Mouse (Mus musculus) gastrocnemius, postnatal 10 days (tissue): ENCODE data around the gene Adamtsl1. TPM values are rescaled to one million over a fixed set of nuclear protein-coding genes. Genes with fewer than 3 reads are reported as not detected.

ENCODE experiments used
- DNase-seq: peaks from one replicate; pipeline ENCODE4 v3.0.0; 2021; ENCODE audit warnings: mixed read lengths
- total RNA-seq, 2 experiments: library from RNA; stranded (reverse); gene quantifications; 2 replicates each; pipeline ENCODE4 v1.2.3; 2021

Adamtsl1 gene
- total RNA-seq, 2 experiments from 2014 or later = 13.2 to 17.6 TPM

DNA sequence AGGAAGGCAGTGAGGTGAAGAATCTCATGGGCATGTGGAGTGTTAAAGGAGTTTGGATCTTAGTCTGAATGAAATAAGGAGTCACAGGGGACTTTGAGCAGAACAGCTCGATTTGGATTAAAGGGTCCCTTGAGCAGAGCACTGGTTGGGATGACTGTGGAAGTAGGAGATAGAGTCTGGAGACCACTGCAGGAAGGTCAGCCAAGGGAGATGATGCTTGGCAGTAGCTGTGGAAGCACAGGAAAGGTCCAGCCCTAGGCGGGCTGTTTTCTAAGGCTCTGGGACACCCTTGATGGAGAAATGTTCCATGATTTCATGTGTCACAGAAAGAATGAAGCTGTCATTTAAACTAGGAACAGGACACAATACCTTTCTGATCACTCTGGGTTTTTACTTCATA is 689.3 kb downstream of the Adamtsl1 start:
- DNase-seq = no peak

DNA sequence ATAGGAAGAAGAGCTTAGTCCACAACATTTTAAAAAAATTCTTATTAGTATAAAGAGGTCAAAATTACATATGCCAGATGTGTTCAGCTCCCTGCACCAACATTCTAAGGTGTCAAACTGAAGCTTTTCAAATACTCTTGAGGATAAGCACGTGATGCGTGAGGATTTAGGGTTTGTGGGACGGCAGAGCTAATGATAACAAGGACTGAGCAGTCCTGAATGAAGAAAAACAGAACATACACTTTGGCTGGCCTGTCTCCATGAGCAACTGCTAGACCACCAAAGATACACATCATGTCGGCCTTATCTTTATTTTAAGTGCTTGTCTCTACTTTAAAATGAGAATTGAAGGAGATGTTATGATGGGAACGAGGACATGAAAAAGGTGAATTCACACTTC is 710.9 kb downstream of the Adamtsl1 start:
- DNase-seq = no peak

DNA sequence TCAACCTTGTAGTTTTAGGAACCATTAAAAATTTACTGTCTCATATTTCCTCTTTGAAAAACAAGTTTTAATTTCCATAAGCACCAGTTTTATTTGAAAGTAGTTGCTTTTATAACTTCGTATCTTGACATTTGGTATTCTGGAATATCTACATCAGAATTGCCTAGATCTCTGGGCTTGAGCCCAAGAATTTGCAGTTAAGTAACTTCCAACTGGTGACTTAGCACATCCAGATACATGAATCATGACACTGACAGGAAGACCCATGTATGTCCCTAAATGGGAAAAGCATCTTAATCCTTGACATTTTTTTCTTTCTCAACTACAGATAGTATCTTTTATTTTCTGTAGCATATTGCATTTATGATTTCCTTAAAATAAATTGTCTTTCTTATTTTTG is 713.1 kb downstream of the Adamtsl1 start:
- DNase-seq = no peak

DNA sequence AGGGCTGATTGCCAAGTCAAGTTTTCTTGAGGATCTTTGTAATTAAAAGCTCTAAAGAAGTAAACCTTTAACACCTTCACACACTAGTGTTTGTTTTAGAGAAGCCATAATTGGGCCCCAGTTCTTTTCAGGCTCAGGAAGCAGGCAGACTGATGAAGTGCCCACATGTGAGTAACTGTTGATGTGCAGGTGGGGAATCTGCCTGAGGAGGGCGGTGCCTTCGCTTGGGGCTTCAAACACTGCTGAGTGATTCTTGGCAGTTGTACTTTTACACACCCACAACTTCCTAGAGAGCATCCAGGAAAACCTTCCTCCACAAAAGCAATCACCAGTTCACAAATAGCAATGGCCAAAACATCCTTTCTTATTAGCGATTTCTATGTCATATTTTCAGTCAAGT is 719.2 kb downstream of the Adamtsl1 start:
- DNase-seq = no peak

DNA sequence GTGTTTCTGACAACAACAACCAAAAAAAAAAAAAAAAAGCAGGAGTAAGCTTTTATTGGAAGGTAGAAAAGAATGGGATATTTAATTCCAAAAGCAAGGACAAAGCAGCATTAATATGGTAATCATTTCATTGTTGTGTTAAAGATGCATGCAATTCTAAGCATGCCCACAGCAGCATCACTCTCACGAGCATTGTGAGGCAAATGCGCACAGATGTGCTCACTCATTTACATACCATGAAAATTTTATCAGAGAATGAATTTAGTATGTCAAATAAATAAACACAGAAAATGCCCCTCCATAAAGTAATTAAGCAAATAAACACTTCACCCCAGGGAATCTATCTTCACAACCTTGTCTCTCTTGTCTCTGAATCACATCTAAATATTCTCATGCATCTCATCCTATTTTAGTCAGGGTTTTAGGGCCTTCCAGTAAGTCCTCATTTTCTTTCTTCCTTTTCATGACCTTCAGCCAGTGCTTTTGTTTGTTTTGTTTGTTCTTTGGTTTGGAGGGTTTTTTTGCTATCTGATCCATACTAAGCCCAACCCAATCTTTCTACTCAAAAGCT is 728.0 kb downstream of the Adamtsl1 start:
- DNase-seq = no peak

DNA sequence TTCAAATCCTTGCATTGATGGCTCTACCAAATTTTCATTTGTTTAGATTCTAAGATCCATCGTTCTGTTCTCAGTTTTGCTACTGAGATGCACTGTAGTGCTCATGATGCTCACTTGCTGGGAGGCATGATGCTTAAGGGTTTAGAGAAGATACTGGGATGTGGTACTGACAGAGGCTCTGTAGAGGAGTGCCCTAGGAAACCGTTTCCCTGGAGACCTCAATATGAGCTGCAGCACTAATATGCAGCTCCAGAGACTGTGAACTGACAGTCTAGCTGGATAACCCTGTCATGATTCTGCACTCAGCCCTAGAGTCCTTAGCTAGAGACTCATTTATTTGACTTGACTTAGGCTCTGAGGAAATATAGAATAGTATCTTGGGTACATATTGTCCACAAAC is 756.1 kb downstream of the Adamtsl1 start:
- DNase-seq = no peak

DNA sequence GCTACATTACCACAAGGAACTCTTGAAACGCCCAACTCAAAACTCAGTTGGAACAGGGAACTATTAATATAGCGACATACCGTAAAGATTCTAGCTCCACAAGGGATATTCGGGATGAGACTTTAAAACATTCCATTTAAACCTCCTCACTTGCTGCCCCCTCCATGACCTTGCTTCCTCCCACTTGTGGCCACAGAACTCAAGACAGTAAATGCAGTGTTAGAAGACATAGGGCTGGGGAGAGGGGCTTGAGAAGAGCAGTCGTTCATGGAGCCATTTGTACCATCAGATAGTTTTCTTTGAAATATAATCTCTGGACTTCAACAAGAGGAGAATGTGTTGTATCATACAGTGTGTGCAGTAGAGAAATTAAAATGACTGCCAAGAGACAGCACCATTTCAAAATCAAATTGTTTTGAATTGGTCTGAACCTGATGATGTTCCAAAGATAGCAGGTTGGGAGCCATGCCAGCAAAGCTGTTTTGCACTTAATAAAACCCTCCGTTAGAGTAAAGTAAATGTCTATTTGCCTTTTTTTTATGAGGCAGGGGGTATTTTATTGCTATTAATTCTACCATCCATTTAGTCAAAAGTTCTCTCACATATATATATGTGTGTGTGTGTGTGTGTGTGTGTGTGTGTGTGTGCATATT is 759.9 kb downstream of the Adamtsl1 start:
- DNase-seq = peak; percentile 28

DNA sequence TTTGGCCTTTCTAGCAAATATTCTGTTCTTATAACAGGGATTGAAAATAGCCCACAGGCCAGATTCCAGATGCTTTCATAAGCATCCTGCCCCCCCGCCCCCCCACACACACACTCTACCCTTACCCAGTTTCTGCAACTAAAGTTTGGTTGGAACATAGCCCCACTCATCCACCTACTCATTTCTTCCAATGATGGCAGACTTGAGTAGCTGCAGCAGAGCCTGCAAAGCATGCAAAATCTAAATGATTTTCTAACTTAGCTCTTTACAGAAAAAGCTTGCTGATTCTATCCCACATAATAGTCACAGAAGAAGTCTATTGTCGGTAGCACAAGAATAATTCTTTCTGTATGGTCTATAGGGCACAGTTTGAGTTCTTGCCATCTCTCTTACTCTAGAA is 760.7 kb downstream of the Adamtsl1 start:
- DNase-seq = no peak

DNA sequence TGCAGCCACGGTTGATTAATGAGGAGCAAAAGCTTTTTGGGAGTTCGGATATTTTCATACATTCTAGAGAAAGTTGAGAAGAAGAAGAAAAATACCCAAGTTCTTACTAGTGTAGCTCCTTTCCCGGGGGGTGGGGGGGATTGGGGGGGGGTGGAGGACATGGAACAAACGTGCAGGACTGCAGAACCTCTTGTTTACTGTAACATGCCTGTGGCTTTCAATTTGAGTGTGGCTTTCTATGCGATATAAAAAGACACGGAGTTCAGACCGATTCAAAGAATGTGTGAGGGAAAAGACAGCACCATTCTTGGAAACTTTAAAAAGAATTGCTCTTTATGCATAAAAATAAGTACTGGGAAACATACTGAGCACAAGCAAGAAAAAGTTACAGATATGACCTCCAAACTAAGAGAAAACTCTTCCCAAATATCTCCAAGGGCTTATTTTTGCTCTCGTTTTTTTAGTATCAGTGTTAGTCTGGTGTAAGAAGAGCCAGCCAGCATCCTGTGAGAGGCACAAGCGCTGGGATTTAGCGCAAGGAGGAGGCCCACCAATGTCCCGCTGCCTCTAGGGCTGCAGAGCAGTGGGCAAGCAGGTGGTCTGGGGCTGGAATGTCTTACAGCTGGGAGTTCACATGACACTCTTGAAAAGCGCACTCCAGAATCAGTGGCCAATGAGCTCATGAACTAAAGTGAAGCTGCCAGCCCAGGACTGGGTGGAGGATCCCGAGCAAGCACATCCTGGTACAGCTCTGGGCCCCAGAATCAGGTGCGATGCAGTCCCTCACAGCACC is 762.2 kb downstream of the Adamtsl1 start:
- no peak for DNase-seq

DNA sequence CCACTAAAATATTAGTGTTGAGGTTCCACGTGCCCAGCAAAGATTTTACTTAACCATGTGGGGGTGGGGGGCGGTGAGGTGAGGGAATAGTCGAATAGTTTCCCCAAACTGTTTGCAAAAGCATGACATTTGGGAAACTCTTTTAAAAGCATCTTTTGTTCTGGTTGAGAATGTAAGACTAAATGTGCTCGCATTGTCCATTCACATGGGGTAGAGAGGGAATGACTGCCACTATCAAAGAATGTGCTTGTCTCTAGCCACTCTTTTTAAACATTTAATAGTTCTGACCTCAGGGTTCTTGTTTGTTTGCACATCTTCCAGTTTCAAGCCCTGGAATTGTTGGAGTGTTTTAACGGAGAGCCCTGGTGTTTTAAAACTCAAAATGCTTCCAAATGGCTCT is 764.6 kb downstream of the Adamtsl1 start:
- no peak for DNase-seq

DNA sequence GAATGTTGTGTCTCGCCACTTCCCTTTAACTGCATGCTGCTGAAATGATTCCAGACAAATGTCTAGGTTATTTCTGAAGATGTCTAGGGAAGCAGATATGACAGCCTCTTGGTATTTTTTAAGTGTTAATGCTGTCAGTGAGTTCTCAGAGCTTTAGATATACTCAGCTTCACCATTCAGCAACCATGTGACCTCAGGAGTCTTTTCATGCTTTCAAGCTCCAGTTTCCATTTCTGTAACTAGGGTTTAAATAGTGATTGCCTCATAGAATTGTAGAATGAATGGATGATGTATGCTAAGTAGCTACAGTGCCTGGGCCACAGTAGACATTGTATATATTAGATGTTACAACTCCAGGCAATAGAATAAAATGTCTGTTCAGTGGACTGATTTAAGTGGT is 772.6 kb downstream of the Adamtsl1 start:
- no peak for DNase-seq

DNA sequence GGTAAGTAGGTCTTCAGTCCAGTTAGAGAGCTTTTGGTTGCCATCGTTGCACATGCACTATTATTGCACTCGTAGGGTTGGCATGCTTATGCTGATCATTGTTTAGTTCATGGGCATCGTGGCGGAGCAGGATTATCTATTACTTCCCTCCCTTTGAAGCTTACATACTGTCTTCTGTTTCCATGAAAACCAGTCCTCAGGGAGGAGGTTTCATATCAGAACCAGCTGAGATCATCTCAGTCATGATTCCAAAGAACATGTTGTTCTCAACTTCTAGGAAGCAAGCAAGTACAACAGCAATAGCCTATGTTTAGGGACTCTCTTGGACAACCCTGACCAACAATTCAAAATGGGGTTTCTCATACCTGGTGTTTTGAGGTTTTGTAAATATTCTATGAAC is 774.3 kb downstream of the Adamtsl1 start:
- DNase-seq = no peak

DNA sequence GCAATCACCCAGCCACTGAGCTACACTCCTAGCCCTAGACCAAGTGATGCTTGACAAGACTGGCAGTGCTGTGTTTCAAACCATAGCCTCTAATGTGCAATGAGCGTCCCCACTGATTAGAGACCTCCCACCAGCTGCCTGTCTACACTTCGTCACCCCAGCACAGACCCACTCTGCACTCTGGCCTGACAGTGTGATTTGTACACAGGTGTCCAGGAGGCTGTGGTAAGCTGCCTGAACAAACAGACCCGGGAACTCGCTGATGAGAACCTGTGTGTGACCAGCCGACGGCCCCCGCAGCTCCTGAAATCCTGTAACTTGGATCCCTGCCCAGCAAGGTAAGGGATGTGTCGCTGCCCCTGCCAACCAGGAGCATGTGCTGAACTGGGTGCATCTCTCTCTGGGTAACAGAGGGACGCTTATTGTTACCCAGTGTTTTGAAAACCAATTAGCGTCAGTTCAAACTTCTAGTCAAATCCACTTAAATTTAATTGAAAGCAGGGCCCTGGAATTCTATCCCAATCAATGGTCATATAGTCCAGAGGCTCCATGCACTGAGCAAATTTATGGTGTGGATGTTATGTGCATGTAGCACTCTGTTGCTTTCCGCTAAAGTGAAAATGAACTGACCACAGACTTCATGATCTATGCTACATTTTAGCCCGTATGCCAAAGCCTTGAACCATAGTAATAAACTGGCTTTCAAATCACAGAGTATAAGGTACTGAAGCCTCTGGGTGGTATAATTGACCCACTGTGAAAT is 775.7 kb downstream of the Adamtsl1 start:
- no peak for DNase-seq

DNA sequence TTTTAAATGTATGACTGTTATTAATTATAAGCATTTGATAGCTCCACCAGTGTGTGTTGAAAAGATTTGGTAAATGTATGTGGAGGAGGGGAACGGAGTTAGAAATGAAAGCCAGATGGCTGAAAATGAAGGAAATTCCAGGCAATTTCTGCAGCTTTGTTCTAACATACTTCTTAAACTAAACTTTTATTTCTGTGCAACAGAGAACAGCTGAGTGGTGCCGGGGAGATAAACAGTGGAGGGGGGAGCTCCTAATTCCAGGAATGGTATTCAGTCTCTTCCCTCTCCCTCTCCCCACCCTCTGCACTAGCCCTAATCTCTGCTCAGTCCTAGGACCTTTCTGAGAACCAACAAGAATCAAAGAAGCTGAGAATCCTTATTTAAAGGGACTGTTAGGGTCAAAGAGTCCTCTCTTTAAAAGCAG is 780.9 kb downstream of the Adamtsl1 start:
- DNase-seq = no peak

DNA sequence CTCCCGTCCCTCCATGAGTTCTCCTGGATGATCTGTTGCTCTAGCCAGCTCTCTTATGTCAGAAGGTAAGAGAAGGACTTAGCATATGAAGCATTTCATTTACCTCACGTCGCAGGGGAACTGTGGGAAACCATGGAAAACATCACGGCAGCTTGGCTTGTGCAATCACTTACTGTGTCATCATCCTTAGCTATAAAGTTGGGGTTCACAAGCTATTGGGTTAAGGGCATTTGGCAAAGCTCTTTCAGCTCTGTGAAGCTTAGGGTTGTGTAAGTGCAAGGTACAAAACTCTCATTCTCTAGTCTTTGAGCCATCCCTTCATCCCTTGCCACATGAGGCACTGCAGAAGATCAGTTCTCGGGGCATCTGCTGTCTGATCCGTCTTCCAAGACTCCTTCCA is 787.5 kb downstream of the Adamtsl1 start:
- no peak for DNase-seq

DNA sequence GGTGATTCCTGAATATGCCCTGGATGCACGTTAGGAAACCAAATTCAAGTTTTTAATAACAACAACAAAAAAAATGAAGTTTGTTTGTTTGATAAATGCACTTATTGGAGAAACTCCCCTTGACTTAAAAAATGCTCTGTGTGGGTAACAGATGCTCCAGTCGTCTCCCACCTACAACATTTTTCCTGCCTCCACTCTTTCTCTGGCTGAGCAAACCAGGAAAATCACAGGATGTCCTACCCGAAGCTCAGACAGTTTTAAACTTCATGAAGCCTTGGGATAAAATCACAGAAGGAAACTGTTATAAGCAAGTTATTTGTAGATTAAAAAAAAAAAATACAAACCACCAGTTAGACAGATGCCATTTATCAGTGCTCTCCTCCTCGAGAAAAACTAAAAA is 788.1 kb downstream of the Adamtsl1 start:
- DNase-seq = no peak

DNA sequence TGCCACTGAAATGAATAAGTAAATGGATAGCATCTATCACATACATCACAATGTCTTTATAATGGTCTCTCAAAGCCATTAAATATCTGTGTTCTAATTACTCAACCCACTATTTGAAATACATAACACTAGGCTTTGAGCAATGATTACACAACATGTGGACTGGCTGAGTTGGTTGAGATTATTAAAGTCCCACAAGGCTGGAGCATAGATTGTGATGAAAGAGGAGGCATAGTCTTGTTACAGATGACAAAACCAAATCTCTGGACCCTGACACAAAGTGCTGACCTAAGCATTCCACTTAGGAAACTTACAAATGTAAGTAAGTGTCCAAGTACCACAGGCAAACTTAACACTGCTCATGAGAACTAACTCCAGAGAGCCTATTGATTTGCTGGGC is 792.8 kb downstream of the Adamtsl1 start:
- no peak for DNase-seq

DNA sequence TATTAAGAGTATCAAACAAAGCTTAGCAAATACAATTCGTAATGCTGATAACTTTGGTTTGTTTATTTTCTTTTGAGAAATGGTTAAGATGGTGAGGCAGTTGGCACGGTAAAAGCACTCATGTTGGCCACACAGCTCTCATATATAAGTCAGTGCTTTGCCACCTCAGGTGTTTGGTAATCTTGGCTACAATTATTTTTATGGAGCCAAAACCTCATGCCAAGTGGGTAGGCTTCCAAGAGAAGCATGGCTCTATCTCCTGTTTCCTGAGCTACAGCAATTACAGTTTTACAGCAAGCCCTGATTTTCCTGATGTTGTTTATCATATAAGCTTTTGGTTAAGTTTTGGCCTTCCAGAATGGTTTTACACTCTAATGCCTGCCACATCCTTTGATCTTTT is 795.2 kb downstream of the Adamtsl1 start:
- DNase-seq = no peak

DNA sequence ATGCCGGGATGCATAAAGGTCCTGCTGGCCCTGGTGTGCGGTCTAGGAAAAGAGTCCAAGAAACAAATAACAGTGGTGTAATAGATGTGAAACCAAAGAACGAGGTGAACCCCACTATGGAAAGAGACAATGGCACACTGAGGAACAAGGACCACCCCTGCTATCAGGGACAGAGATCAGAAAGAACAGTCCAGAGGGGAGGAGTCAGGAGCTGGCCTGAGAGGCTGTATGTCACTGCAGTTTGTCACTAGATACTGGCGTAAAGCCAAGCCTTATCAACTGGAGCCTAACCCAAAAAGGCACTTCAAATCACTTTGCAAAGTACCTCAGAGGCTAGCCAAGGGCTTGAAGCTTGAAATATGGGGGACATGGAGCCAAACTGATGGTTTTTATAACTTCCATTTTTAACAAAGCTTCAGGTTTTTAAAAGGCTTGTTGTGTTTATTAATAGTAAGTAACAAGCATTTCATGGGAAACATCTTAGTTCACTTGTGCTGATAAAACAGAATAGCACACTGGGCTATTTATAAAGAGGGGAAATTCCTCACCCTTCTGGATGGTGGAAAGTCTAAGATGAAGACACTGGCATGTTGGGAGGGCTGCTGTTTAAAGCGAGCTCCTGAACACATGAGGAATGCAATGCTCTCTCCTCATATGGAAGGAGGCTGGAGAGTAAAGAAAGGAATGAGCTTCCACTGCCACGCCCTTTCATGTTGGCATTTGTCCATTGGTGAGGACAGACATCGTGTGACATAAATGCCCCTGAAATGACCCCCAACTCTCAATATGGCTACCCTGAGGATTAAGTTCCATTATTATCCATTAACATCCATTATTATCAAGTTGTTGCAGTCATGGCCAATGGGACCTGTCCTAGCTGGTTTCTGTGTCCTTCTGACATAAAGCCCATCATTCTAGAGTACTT is 797.1 kb downstream of the Adamtsl1 start:
- DNase-seq = no peak

DNA sequence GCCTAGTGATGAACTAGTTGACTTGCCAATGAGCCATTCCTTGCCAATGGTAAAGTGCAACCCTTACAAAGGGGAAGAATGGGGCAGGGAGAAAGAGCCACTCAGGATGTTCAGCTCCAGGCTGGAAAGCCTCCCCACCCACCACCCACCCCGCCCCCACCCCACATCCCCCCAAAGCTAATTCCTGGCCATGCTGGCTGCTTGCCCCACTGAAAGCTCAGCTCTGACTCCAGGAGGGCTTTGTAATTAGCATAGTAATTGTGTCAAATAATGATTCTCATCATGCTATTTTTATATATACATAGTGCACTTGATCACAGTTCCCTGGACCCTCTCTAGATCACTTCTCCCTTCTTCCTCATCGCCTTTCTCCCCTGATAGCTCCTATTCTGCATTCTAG is 798.4 kb downstream of the Adamtsl1 start:
- DNase-seq = no peak

DNA sequence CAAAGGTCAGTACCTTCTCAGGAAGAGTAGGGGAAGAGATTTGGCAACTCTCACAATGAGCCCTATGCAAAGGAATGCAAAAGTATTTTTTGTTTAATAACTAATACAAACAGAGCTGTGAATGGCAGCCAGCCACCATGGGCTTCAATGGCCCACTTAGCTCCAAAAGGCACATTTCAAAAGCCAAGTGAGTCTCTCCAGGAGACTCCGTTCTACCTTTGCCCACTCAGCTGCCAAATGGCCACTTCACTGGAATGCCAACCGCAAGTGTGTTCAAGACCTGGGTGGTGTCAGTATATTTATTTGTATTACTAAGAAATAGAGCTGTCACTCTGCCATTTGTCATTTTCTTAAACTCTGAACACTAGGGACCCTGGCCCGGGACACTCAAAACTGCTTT is 800.5 kb downstream of the Adamtsl1 start:
- no peak for DNase-seq

DNA sequence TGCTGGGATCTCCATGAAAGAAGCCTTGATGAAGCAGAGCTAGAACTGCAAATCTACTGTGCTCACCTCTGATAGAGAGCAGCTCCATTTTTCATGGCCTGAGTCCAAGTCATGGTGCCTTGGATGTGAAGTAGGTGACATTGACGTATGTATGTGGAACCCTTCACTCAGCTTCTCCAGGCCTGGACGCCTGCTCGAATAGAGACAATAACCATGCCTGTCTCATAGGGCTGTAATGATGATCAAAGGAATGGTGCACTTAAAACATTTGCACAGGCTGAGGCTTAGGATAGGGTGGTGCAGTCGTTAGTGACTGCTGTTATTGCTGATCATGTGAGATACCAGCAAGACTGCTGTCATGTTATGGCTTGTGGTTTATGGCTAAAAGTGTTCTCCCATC is 801.1 kb downstream of the Adamtsl1 start:
- DNase-seq = no peak
